Mouse (Mus musculus): Measurements from ENCODE around the gene Tmem37.

- TF ChIP-seq POLR2A (IDR thresholded peaks at IDR 0.05; ENCODE audit: borderline replicate concordance, control insufficient read depth, low read depth, low read length) (no peak), CTCF (IDR thresholded peaks at IDR 0.05; ENCODE audit: control insufficient read depth, insufficient read depth, low read length) (no peak)
Observed at GRCm38 (mm10) chr1:120090880-120091570, 17.2 kb upstream of the Tmem37 start.
